Mouse (Mus musculus): ENCODE measurements at regions not wholly inside any gene's neighbourhood (a gene's known extent, or its start where the extent isn't known, plus 50 kb on each side); places are given as distances from the start of the nearest gene placed in this dataset.

GRCm38 (mm10) chr17:64984276-64985011, 148.6 kb upstream of the 4930583I09Rik start:
- no peak for TF ChIP-seq CTCF (conservative IDR thresholded peaks at IDR 0.05; ENCODE audit: low read length)
- TF ChIP-seq POU5F1 (IDR thresholded peaks at IDR 0.05; ENCODE audit: borderline replicate concordance, low read length) = no peak
